Mouse (Mus musculus) heart, adult 2 months (tissue): ENCODE measurements at regions not wholly inside any gene's neighbourhood (a gene's known extent, or its start where the extent isn't known, plus 50 kb on each side); places are given as distances from the start of the nearest gene placed in this dataset.

Experiments used
- CTCF ChIP-seq: fragments of 200-600 bp; IDR thresholded peaks from 2 replicates; pipeline ENCODE4 v1.8.1; 2022; ENCODE audit warnings: antibody characterized with exemption, mild to moderate bottlenecking, moderate library complexity
- EP300 ChIP-seq: fragments of 200-500 bp; IDR thresholded peaks from 2 replicates; pipeline ENCODE4 v1.6.1; 2011; ENCODE audit warnings: low read depth, low read length, control low read depth; ENCODE audit not compliant: insufficient read depth
- POLR2A ChIP-seq: fragments of 200-500 bp; IDR thresholded peaks from 2 replicates; pipeline ENCODE4 v1.6.1; 2011; ENCODE audit warnings: mild to moderate bottlenecking, low read depth, low read length, control low read depth; ENCODE audit not compliant: insufficient read depth

DNA sequence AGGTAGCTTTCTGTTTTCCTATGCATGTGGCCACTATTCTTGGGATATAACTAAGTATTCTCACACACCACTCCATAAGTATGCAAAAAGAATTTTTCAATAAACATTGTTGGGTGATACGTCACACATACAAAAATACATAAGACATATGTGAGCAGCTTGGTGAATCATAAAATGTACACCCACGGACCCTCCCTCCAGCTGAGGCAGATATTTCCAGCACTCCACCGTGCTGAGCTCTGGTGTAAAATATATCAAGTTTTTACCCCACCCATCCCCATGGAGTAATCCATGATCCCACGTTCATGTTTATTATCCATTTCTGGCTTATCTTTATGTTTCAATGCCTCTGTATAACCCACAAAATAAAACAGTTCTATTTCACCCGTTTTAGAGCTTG lies 126.0 kb downstream of the Mex3b start:
- TF ChIP-seq CTCF, result no peak
- TF ChIP-seq EP300, result no peak
- no peak for TF ChIP-seq POLR2A
